Mouse (Mus musculus): ENCODE results near the gene Bcl7b.

- TF ChIP-seq CTCF (IDR thresholded peaks at IDR 0.05; ENCODE audit: borderline replicate concordance, insufficient read depth, low read depth, low read length) = peak; percentile 35; the same call in 1 of the 2 replicates
- TF ChIP-seq POLR2A (IDR thresholded peaks at IDR 0.05; ENCODE audit: borderline replicate concordance, insufficient read depth, low read length) = no peak
Observed at GRCm38 (mm10) chr5:135185596-135185995, 17.5 kb downstream of the Bcl7b start.

Data from cerebellum, adult 2 months (tissue).